Mouse (Mus musculus) stomach, postnatal 0 days (tissue): ENCODE measurements around the gene Mettl5.

Source experiments
- CTCF ChIP-seq: IDR thresholded peaks from 2 replicates; pipeline ENCODE4 v1.5.1; 2016; ENCODE audit warnings: antibody characterized with exemption, low read depth, mild to moderate bottlenecking, moderate library complexity
- EP300 ChIP-seq: optimal IDR thresholded peaks from 2 replicates; pipeline ENCODE3; 2016; ENCODE audit warnings: antibody characterized with exemption

- no peak for TF ChIP-seq CTCF
- no peak for TF ChIP-seq EP300
Measured at GRCm38 (mm10) chr2:69893891-69894290, 8.5 kb upstream of the Mettl5 start.
